Mouse (Mus musculus) frontal cortex, postnatal 10 days (tissue): ENCODE measurements around the gene Hoxc6.

Source experiments
- DNase-seq, 2 experiments: peaks; one replicate each; pipeline ENCODE4 v3.0.0; 2022; ENCODE audit warnings: low spot score in 2 of 2, mixed read lengths in 1 of 2

Gene Hoxc6

DNA sequence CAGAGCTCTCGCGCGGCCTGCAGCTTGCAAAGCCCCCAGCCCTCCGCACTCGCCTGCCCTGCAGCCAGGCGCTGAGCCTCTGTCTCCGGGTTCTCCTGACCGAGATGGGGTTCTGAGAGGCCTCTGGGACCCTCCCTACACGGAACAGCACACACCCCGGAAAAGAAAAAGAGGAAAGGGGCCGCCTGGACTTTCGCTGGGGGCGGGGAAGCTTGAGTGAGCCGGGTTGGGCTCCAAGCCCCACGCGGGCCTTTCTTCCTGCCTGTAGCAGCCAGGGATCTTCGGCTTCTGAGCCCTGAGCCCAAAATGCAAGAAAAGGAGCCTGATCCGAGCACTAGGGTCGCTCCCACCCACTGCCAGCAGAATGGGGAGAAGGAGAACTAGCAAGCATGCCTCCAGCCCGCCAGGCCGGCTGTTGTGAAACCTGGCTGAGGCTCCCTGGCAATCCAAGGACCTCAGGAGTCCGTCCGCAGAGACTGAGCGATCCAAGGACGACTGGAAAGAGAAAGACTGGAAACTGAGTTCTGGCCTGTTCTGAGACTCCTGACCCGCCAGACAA, 13.9 kb downstream of the Hoxc6 start:
- DNase-seq: no peak

DNA sequence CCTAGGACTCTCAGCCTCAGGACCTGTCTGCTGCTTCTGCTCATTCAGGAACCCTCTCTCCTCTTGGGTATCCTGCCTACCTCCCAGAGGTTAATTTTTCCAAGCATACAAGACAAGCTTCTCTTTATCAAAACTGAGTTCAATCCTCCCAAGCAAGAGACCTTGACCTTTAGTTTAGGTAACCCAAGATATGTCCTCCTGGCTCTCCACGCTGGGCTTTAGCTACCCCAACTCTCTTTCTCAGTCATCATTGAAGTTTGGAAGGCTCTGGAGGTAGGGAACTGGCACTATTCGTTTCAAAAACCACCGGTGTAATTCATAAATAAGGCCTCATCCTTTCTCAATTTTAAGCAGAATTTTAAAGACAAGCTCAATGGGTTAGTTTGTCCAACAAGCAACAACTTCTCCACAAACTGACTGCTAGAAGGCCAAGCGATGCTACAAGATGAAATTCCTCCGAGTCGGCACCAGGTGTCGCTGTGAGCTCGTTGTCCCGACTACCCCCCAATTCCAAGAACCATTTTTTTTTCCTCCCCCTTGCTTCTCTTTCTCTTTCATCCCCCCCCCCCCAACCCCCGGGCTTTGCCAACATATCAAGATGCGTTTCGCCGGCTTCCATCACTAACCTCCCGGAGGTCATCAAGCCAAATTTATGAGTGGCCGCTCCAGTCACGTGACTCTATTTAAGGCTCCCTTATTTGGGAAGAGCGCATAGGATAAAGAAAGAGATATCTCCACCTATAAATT, 15.4 kb downstream of the Hoxc6 start:
- DNase-seq: no peak

DNA sequence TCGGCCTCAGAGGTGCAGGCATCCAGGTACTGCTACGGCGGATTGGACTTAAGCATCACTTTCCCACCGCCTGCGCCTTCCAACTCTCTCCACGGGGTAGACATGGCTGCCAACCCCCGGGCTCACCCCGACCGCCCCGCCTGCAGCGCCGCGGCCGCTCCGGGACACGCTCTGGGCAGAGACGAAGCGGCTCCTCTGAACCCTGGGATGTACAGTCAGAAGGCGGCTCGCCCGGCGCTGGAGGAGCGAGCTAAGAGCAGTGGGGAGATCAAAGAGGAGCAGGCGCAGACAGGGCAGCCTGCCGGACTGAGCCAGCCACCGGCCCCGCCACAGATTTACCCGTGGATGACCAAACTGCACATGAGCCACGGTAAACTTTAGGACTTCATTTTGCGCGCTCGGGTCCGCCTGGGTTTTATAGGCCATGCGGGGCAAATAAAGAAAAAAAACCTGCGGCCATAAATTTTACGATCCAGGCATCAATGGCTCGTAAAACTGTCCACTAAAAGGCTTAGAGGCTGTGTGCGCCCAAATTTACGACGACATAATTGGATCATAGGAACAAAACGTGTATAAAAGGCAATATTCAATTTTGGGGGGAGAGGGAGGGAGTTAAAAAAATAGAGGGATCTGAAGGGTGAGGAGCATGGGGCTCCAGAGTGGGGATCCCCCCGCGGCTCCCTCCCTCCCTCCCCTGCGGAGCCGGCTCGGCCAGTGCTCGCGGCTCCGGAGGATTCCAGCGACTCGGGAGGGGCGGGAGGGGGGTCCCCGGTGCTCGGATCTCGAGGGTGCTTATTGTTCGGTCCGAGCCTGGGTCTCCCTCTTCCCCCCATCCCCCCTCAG, 16.3 kb downstream of the Hoxc6 start:
- no peak for DNase-seq

DNA sequence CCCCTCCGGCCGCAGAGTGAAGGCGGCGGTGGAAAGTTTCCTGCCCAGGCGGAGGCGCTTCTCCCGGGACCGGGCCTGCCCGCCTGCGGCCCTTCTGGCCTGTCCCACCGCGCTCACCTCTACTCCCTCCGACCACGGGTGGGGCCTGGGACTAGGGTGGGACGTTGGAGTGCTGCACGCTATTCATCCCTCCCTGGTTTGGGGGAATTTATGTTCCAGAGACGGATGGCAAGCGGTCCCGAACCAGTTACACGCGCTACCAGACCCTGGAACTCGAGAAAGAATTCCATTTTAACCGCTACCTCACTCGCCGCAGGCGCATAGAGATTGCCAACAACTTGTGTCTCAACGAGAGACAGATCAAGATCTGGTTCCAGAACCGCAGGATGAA, 16.9 kb downstream of the Hoxc6 start:
- DNase-seq: no peak

DNA sequence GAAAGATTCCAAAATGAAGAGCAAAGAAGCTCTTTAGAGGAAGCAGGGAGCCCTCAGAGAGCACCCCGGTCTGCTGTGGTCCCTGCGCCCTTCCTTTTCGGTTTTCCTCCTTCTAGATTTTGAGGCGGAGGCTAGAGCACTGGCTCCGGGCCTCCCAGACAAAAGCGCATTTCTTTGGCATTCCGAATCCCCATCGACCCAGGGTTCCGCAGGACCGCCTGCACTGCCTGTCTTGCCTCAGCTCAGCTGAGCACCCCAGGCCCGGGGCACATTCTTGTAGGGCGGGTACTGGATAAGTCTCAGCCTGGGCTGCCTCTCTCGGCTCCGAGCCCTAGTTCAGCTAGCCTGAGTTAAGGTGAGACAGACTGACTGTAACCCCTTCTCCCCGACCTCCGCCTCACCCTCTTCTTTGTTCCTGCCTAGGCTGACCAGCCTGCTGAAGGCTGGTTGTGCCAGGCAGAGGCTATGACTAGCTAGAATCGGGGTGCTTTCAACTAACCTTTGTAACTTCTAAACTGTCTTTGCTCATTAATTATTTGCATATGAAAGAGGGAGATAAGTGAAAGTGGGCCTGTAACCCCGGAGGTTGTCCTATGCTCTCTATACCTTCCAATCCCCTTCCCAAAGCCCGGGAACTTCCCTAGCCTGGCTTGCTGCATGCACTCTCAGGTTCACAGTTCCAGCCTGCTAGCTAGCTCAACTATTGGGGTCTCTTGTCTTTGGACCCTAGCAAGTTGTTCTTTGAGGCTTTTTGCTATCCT, 17.5 kb downstream of the Hoxc6 start:
- no peak for DNase-seq

DNA sequence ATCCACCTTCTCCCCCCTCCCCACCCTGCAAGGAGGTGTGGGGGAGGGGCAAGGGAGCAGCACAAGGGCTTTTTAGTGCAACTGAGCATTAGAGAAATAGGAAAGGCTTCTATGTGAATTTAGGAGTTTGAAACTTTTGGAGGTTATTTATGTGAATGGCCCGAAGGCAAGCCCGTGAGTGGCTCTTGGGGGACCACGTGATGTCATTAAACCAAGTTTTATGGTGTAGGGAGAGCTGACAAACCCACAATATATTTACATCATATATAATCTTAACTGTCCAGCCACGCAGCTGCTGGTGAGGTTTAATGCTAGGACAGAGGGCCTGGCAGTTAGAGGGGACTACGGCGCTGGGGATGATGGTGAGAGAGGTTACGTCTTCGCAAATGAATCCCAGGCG, 20.6 kb downstream of the Hoxc6 start, which contains the start of gene Hoxc4:
TSS of gene Hoxc4 (plus strand) at position 299 of the 400 bp plus-strand sequence.
- no peak for DNase-seq

DNA sequence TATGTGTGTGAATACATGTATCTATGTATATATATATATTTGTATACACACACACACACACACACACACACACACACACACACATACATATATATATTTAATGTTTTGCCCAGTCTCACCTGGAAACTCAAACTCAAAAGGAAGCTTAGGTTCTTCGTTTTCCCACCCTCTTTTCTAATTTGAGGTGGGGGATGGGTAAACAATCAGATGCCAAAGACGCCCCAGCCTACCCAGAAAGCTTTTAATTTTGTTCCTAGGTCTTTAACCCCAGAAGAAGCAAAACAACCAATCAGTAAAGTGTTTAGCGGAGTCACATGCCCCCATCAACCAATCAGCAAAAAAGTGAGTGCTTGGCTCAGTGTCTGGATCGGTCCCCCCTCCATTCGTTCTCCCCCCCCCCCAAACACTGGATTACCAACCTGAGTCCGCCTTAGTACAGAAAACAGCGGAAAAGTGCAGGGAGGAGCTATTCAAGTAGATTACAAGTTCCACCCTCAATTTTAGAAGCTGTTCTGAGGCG, 22.9 kb downstream of the Hoxc6 start:
- no peak for DNase-seq

DNA sequence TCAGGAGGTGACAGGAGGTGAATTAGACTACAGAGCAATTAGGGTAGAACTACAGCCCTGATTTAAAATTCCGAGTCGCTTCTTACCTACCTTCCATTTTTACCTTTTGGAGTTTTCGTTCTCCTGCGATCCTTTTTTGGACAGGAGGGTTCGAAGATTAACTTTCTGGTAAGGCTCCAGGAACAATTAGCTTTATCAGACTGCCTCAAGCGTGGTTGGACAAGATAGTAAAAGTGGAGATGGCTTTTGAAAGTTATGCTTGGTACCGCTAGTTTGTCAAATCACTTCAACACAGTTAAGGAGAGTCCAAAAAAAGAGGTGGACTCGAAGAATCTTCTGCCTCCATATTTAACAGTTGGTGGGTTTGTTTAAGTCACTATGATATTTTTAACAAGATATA, 23.5 kb downstream of the Hoxc6 start:
- no peak for DNase-seq

DNA sequence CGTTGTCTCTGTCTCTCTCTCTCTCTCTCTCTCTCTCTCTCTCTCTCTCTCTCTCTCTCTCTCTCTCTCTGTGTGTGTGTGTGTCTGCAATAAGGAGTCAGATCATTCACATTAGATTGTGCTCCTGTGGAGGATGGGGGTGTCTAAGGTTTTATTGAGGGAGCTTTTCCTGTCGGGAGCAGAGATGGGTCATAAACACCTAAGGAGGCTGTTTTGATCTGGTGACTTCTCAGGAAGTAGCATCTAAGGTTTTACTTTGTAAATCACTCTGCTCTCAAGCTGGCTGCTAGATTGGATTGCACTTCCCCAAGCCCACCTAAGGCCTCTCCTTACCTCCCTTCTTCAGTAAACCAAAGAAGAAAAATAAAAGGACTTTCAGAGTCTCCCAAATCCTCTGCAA, 26.1 kb downstream of the Hoxc6 start:
- no peak for DNase-seq

DNA sequence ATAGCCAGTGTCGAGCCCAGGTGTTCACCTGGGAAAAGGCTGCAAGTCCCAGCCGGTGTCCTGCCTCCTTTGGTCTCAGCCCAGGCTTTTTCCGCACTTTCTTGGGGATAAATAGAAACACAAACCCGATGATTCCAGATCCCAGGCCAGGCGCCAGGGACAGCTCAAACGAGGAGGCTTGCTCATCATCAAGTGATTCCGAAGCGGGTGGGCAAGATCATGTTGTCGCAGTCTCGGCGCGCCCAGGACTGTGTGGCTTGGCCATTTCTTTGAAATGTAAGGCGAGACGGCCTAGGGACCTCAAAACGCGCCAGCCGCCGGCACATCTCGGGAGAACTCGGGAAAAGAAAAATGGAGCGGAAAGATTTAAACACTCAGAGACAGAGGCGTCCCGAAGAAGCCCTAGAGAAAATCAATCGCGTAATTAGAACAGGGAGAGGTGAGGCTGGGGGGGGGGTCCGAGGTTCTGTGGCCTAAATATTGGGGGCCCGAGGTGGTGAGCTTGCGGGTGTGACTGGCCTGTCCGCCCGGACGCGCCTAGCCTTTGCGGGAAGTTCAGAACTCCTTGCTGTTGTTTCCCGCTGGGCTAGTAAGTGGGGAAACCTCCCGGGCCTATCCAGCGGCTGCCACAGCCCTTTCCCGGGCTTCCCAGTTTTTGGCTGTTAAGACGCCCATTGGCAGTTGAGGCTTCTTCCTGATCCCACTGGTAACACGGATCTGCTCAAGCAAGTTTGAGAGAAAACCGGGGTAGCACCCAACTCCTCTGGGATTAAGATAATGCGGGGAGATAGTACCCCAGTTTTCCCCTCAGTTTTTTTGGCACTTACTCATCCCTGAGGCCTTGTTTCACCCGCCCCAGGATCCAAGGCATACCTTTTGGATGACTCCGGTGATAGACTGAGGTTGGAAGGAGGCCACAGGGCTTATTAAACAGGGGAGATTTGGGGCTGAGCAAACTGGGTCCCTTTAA, 29.5 kb downstream of the Hoxc6 start:
- no peak for DNase-seq

DNA sequence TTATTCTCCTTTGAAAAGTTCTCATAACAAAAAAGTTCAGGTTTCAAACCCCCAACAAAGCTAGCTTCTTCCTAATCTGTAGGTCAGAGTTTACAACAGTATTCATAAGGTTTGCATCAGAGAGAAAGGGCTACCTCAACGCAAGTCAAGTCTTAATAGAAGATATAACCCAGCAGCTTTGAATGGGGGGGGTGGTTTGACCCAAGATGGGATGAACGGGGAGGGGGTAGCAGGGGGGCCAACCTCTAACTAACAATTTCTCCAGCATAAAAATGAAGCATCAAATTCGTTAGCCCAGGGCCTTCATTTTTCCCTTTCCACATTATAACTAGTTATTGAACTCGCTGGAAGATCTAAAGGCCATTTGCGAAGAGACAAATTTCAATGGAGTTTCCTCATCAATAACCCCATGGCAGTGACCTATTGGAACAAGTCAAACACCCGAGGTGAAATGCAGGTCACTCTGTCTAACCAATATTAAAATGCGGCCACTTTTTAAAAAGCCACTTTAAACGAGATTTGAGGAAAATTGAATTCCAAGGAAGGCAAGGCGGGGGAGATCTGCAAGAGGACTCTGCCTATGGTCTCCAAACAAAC, 31.0 kb downstream of the Hoxc6 start:
- DNase-seq: no peak

DNA sequence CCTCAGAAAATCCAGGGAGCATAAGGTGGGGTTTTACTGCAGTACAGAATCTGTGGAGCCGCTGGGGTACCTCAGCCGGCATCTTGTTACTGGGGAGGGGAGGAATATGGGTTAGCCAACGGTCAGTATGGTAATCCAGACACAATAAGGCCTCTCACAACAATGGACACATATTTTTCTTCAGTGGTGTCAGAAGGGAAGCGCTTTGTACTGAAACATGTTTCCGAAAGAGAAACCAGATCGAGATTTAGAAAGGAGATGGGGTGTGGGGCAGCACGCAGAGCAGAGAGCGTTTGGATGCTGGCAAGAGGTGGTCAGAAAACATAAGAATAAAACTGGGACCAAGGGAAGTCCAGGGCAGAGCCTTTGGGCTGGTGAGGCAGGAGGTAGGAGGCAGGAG, 32.1 kb downstream of the Hoxc6 start:
- no peak for DNase-seq

DNA sequence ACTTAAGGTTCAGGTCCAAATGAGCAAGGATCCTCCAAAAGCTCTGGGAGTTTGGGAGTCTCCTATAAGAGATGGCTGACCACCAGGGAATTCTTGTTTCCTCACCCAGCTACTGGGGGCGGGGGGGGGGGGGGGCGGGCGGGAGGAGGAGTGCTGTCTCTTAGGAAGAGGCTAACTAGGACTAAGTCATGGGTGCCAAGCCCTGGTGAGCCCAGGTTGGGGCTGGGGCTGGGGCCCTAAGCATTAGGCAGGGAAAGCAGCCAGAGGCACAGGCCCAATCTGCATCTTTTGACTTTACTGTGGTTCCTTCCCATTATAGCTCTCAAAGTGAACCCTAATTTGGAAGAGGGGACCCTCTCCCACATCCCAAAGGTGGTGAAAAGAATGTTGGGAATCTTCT, 34.1 kb downstream of the Hoxc6 start:
- DNase-seq: no peak

DNA sequence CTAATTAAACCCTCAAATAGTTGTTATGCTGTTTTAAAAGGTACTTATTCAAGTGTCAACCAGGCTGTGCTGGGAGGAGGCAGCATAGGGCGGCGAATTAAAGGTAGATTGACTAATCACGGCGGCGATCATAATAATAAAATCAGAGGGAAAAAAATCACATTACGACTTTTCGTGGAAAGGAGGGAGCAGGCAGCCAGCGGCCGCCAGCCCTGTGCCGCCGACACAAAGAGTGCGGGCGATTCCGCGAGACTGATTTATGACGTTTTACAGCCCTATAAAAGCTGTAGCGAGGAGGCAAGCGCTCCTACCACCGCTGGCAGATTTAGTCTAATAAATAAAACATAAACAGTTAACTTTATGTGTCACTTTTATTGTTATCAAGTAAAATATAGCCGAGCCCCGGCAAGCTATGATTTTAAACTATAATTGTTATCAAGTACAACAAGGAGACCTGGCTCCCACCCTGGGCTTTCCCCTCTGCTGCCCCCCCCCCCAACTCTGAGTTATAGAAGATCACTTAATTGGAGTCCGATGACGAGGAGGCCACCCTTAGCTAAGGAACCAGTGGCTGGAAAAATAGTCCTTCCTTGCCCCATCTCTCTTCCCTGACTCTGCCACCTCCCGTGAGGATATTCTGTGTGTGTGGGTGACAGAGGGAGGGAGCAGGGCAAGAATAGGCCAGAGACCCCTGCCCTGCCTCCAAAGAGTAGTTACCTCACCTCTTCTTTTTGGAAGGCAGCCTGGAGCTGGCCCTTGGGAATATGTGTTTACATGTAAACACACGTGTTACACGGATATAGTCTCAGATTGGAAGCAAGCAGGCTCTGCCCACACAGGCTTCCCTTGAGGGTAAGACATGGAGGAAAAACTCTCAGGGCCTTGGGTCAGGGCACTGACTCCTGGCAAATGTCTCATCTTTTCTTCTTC, 34.9 kb downstream of the Hoxc6 start:
- DNase-seq: no peak

DNA sequence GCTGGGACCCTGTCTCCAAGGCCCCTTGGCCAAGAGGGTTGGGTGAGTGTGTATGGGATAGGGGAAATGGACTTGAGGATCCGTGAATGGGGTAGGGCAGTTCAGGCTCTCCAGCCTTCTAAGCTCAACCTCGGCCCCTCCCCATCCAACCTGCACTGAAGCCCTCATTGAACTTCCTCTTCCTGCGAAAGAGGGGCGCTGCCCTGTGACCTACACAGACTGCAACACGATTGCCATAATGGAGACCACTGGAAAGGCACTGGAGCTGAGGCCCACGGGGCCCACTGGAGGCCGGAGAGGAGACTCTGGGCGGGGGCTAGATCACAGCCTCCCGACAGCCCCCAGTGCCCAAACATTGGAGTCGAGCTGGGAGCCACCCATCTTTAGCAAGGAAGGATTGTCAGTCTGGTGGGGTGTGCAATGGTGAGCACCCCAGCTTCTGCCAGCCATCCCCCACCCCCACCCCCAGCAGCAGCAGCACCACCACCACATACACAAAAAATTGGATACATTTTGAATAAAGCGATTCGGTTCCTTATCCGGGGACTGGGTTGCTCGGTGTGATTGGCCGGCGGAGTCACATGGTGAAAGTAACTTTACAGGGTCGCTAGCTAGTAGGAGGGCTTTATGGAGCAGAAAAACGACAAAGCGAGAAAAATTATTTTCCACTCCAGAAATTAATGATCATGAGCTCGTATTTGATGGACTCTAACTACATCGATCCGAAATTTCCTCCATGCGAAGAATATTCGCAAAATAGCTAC, 36.2 kb downstream of the Hoxc6 start:
- DNase-seq: no peak

DNA sequence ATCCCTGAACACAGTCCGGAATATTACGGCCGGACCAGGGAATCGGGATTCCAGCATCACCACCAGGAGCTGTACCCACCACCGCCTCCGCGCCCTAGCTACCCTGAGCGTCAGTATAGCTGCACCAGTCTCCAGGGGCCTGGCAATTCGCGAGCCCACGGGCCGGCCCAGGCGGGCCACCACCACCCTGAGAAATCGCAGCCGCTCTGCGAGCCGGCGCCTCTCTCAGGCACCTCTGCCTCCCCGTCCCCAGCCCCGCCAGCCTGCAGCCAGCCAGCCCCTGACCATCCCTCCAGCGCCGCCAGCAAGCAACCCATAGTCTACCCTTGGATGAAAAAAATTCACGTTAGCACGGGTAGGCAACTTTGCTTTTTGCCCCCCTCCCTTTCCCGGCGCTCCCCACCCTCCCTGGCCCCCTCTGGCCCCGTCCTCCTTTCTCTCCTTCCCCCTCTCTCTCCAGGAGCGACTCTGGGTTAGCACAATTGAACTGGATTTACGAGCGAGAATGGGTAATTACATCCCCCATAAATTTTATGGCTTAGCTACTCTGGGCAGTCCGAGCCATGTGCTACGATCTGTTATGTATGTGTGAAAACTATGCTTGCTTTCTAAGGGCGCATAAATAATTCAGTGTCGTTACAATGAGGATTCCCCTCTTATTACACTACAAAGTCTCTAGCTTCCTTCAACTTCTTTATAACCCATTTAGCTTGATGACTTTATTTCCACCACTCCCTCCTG, 36.9 kb downstream of the Hoxc6 start:
- DNase-seq: no peak

DNA sequence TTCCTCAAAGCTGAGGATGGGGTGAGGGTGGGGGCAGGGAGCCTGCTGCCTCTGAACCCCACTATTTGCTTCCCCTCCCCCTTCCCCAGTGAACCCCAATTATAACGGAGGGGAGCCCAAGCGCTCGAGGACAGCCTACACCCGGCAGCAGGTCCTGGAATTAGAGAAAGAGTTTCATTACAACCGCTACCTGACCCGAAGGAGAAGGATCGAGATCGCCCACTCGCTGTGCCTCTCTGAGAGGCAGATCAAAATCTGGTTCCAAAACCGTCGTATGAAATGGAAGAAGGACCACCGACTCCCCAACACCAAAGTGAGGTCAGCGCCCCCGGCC, 37.5 kb downstream of the Hoxc6 start:
- no peak for DNase-seq

DNA sequence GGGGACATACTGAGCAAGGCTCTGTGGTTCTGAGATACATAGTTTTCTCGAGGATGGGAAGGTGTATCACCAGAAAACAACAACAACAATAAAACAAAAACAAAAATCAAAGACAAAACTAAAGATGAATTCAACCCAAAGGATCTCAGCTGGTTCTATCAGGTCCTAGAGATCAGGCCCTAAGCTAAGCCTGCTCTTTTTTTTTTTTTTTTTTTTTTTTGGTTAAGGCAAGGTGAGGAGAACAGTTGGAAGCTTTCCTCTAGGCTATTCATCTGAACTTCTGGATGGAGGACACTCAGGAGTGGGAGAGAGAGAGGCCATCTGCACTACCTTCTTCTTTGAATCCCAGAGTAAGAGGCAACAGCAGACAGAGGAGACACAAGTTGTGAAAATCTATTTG, 39.5 kb downstream of the Hoxc6 start:
- DNase-seq: no peak
